Mouse (Mus musculus): Measurements from ENCODE around the gene Tars.

Tars gene

DNA sequence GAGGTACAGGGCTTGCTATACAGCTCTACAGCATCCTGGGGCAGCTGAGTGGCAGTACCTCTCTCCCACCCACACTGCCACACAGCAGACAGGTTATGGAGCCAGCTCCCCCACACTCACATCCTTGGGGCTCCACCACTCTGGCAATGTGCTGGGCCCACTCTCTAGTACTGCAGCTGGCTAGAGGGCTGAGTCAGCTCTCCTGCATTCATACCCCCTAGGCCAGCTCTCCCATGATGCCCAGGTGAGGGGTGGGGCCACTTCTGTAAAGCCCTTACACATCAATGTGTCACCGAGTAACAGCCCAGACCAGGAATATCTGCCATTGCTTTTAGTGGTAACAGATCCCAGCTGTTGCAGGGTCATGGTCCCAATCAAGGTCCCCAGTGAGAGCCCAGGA is 38.6 kb downstream of the Tars start:
- no peak for DNase-seq

DNA sequence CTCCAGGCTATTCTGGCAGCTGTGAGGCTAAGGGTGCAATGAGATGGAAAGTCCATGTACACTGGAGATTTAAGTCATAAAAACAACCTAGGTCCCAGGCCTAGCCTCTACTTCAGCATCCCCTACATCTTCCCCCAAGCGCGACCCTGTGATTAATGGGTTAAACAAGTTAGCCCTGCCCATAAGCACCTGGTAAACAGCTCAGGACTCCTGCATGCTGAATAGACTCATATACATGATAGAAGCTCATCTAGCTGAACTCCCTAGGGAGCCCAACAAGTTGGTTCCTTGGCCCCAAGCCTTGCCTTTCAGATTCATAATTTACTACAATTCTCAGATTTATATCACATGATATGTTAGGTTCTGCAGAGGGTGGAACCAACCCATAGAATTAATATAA is 42.0 kb downstream of the Tars start:
- DNase-seq, result peak; percentile 11 to 37

DNA sequence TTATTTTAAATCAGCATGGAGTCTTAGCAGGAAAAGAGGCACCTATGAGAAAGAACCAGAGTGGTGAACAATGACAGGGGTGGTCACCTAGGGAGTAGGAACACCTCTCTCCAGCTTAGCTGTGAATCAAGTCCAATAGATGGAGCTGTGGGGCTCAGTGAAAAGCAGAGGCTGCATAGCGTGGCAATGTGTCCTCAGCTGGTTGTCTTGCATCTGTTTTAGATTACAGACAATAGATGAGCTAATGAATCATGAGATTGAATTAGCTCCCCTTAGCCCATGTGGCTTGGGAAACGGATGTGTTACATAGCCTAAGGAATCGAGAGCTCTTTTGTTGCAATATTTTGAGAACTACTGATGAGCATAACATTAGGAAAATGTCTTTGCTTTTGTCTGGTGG is 43.6 kb downstream of the Tars start:
- no peak for DNase-seq

DNA sequence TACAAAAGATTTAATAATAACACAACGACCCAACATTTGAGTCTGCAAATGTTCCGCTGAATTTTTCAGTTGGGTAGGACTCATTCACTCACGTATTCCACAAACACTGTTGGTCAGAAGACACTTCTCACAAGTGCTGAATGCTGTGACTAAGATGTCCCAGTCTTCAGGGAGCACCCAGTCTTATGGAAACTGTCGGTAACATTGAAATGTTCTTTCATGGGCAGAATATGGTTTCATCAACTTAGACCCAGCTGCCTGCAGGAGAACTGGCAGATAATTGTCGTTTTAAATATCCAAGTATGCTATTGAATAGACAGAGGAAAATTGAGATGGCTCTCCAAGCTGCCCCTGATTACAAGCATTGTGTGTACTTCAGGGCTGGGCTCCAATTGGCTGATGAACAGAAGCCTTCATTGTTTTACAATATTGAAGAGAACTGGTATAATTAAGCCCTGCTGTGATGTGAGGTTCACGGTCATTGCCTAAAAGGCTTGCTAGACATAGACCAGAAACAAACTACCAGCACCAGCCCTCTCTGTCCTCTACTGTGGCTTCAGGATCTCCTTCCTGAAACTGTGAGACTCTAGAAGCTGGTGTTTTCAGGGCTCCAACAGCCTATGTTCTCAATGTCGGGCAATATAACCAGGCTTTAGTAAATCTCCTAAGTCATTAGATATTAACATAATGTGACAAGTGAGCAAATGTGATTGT is 59.8 kb downstream of the Tars start:
- no peak for DNase-seq

All from kidney, adult 8-10 months (tissue).